17 mouse cellular contexts compared by ENCODE assay signal in the genomic region with DNA sequence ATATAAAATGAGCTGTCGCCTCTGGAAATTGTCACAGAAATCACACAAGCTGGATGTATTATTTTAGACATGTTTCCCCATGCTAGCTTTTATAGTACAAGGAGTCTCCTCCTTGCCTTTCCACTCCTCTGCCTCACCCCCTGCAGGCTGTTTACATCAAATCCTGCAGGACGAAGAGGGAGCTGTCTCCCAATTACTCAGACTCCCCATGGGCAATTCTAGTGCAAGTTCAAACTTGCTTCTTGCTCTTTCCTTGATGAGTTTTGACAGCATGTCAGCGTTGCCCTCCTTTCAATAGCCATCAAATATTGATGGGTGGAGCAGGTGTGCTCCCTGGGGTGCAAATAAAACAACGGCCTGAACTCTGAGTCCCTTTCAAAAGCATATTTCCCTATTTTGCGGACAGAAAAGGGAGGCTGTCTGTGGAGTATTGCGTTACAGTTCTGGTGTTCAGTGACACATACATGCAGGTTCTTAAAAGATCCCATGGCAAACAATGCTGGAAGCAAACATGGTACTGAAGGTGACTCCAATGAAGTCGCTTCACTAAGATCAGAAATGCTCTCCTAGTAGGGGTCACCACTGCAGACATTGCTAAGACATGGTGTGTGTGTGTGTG.
DNase-seq lines count a peak whose midpoint lies in the region; ATAC-seq lines count a peak whose summit lies in the region.
"Had no signal": no experiment of that assay in that cellular context is flagged by ENCODE, and none has a peak within 500 bp of the region (broad histone marks: within the 10 kb centered on the region; RNA-seq: fewer than 3 reads in every experiment).

No protein-coding gene starts in this region.

- no peak for ATAC-seq in hindbrain, embryonic 16.5 days
- peak; percentile 72 for ATAC-seq in midbrain, embryonic 16.5 days
- ATAC-seq: Patski had no signal

- no peaks in the 10 kb centered on the region for H3K9me3 ChIP-seq in hindbrain, embryonic 10.5 days
- H3K9me3 ChIP-seq in hindbrain, embryonic 16.5 days (ENCODE audit: control insufficient read depth, low read length): no peaks in the 10 kb centered on the region
- no peaks in the 10 kb centered on the region for H3K9me3 ChIP-seq in midbrain, embryonic 16.5 days (replicated peaks; ENCODE audit: control insufficient read depth, low read length, poor library complexity, severe bottlenecking)
- H3K9me3 ChIP-seq: heart, embryonic 13.5 days; hindbrain, embryonic 15.5 days; limb, embryonic 13.5 days; neural tube, embryonic 13.5 days had no signal

- no peak for DNase-seq in hindbrain, embryonic 10.5 days (ENCODE audit: low spot score)
- DNase-seq in brain, adult 2 months (ENCODE audit: low read depth, low spot score): peak; percentile 14
- DNase-seq in forelimb bud, embryonic 11.5 days (ENCODE audit: low read depth, low spot score): peak; percentile 1
- no peak for DNase-seq in frontal cortex, postnatal 25 days (ENCODE audit: low spot score in 2 of 2)
- no peak for DNase-seq in heart, adult 8-10 months (ENCODE audit: low spot score)
- no peak for DNase-seq in lung, postnatal 36 days
- DNase-seq: B cell, adult 2 months; cerebellum, adult 11 months; kidney, adult 2 months; thymus, postnatal 36 days had no signal

- H3K4me3 ChIP-seq in hindbrain, embryonic 10.5 days: no peak overlapping the region
- no peak overlapping the region for H3K4me3 ChIP-seq in hindbrain, embryonic 16.5 days (ENCODE audit: low read length)
- no peak overlapping the region for H3K4me3 ChIP-seq in midbrain, embryonic 16.5 days (ENCODE audit: low read depth, low read length)
- H3K4me3 ChIP-seq: heart, embryonic 13.5 days; hindbrain, embryonic 15.5 days; limb, embryonic 13.5 days; neural tube, embryonic 13.5 days had no signal

- peaks cover 10% of the 10 kb centered on the region for H3K4me1 ChIP-seq in hindbrain, embryonic 10.5 days (replicated peaks)
- no peaks in the 10 kb centered on the region for H3K4me1 ChIP-seq in hindbrain, embryonic 16.5 days (ENCODE audit: control insufficient read depth, insufficient read depth, low read depth, low read length)
- no peaks in the 10 kb centered on the region; the same call in 1 of the 2 replicates for H3K4me1 ChIP-seq in midbrain, embryonic 16.5 days (ENCODE audit: control insufficient read depth, insufficient read depth, low read length)
- H3K4me1 ChIP-seq: heart, embryonic 13.5 days; hindbrain, embryonic 15.5 days had no signal

- H3K27me3 ChIP-seq in hindbrain, embryonic 10.5 days (ENCODE audit: insufficient read depth, poor library complexity, severe bottlenecking): no peaks in the 10 kb centered on the region
- no peaks in the 10 kb centered on the region for H3K27me3 ChIP-seq in hindbrain, embryonic 16.5 days (replicated peaks; ENCODE audit: control insufficient read depth, insufficient read depth, low read length)
- no peaks in the 10 kb centered on the region for H3K27me3 ChIP-seq in midbrain, embryonic 16.5 days (ENCODE audit: control insufficient read depth, insufficient read depth, low read depth, low read length)
- H3K27me3 ChIP-seq: heart, embryonic 13.5 days; hindbrain, embryonic 15.5 days; limb, embryonic 13.5 days; neural tube, embryonic 13.5 days; Patski had no signal

- H3K4me2 ChIP-seq in hindbrain, embryonic 16.5 days (ENCODE audit: low read length): no peak overlapping the region
- no peak overlapping the region for H3K4me2 ChIP-seq in midbrain, embryonic 16.5 days (ENCODE audit: low read length)
- H3K4me2 ChIP-seq: heart, embryonic 13.5 days; hindbrain, embryonic 15.5 days; limb, embryonic 13.5 days; neural tube, embryonic 13.5 days had no signal

- WGBS in hindbrain, embryonic 10.5 days: 59% methylated on average over 7 of the region's 7 CpGs
- WGBS in hindbrain, embryonic 16.5 days: 49% methylated on average over 7 of the region's 7 CpGs
- 41% methylated on average over 7 of the region's 7 CpGs for WGBS in midbrain, embryonic 16.5 days

- H3K36me3 ChIP-seq in hindbrain, embryonic 10.5 days: no peaks in the 10 kb centered on the region
- H3K36me3 ChIP-seq in hindbrain, embryonic 16.5 days (ENCODE audit: control insufficient read depth, insufficient read depth, low read length): no peaks in the 10 kb centered on the region
- H3K36me3 ChIP-seq in midbrain, embryonic 16.5 days (ENCODE audit: control insufficient read depth, insufficient read depth, low read length): no peaks in the 10 kb centered on the region
- H3K36me3 ChIP-seq: heart, embryonic 13.5 days; hindbrain, embryonic 15.5 days; limb, embryonic 13.5 days; neural tube, embryonic 13.5 days had no signal

- H3K9ac ChIP-seq in hindbrain, embryonic 16.5 days (ENCODE audit: low read depth, low read length): no peak overlapping the region
- no peak overlapping the region for H3K9ac ChIP-seq in midbrain, embryonic 16.5 days (ENCODE audit: low read depth, low read length)
- H3K9ac ChIP-seq: heart, embryonic 13.5 days; hindbrain, embryonic 15.5 days; limb, embryonic 13.5 days; neural tube, embryonic 13.5 days had no signal

- peak overlapping the region; percentile 8; the same call in 1 of the 2 replicates for H3K27ac ChIP-seq in hindbrain, embryonic 10.5 days
- H3K27ac ChIP-seq in hindbrain, embryonic 16.5 days (ENCODE audit: low read depth, low read length): no peak overlapping the region
- no peak overlapping the region for H3K27ac ChIP-seq in midbrain, embryonic 16.5 days (ENCODE audit: low read length)
- H3K27ac ChIP-seq: heart, embryonic 13.5 days; hindbrain, embryonic 15.5 days; limb, embryonic 13.5 days; neural tube, embryonic 13.5 days had no signal

Comparison
In these comparisons a context has a peak if more than half of its experiments do, and no peak if none do; other contexts are left out.
1. DNase-seq: peak in brain, adult 2 months (single experiment) and forelimb bud, embryonic 11.5 days (single experiment); none in hindbrain, embryonic 10.5 days (single experiment), frontal cortex, postnatal 25 days (0 of 2), heart, adult 8-10 months (single experiment) and lung, postnatal 36 days (single experiment).